Mouse (Mus musculus) G1E (cell line): ENCODE results near the gene Sox5. TPM values are rescaled to one million over a fixed set of nuclear protein-coding genes. Genes with fewer than 3 reads are reported as not detected.

ENCODE experiments used
- ATAC-seq: 2 replicates; pipeline ENCODE4 v1.8.0; 2016; ENCODE audit warnings: mild to moderate bottlenecking; ENCODE audit not compliant: insufficient number of reproducible peaks, poor library complexity, low FRiP score, severe bottlenecking; ENCODE audit errors: extremely low read depth
- DNase-seq: peaks from one replicate; pipeline ENCODE4 v3.0.0; 2012; ENCODE audit warnings: low spot score
- H3K27me3 ChIP-seq: 2 replicates; pipeline ENCODE4 v1.6.1; 2012; ENCODE audit warnings: mild to moderate bottlenecking, low read length, inconsistent platforms; ENCODE audit not compliant: insufficient read depth
- H3K36me3 ChIP-seq: replicated peaks from 2 replicates; pipeline ENCODE3; 2012; ENCODE audit warnings: mild to moderate bottlenecking, inconsistent platforms
- H3K4me1 ChIP-seq: 2 replicates; pipeline ENCODE4 v1.6.1; 2012; ENCODE audit warnings: low read depth, low read length, inconsistent platforms, mixed read lengths; ENCODE audit not compliant: insufficient read depth
- H3K4me3 ChIP-seq: 2 replicates; pipeline ENCODE4 v1.5.1; 2012; ENCODE audit warnings: low read depth, mild to moderate bottlenecking, inconsistent platforms, low read length, moderate library complexity, mixed read lengths
- H3K9me3 ChIP-seq: replicated peaks from 2 replicates; pipeline ENCODE4 v1.6.1; 2012; ENCODE audit warnings: inconsistent platforms
- CTCF ChIP-seq: IDR thresholded peaks from 2 replicates; pipeline ENCODE4 v1.5.1; 2012; ENCODE audit warnings: low read depth, low read length, inconsistent platforms, mixed read lengths
- GATA1 ChIP-seq: IDR thresholded peaks from 2 replicates; pipeline ENCODE4 v1.6.1; 2012; ENCODE audit warnings: borderline replicate concordance, low read length, inconsistent platforms, mixed read lengths
- GATA2 ChIP-seq: IDR thresholded peaks from 2 replicates; pipeline ENCODE4 v1.6.1; 2012; ENCODE audit warnings: low read depth, low read length, inconsistent platforms, borderline replicate concordance
- POLR2AphosphoS5 ChIP-seq: IDR thresholded peaks from 2 replicates; pipeline ENCODE4 v1.6.1; 2012; ENCODE audit warnings: low read depth, low read length, inconsistent platforms; ENCODE audit not compliant: insufficient replicate concordance
- TAL1 ChIP-seq: conservative IDR thresholded peaks from 2 replicates; pipeline ENCODE4 v1.6.1; 2012; ENCODE audit warnings: low read depth, low read length, inconsistent platforms, mixed read lengths
- polyA plus RNA-seq: library from polyadenylated mRNA; stranded (reverse); fragments of >175 nt; gene quantifications from 2 replicates; pipeline ENCODE4 v1.2.3, GENCODE M21; 2012
- total RNA-seq, 2 experiments: library from RNA; stranded (forward) in 1 of 2; stranded (reverse) in 1 of 2; fragments of 200-1000 nt in 1 of 2; fragments of >200 nt in 1 of 2; fragmentation: Nextera tagmentation in 1 of 2; gene quantifications; 2 replicates each; pipeline ENCODE4 v1.2.3; 2014 to 2017

Sox5 gene
- 16.2 TPM in 1 of 2 replicates, not detected in the other for total RNA-seq (2014; fragmentation: Nextera tagmentation)
- 0.06 and 0.27 TPM in 2 replicates for total RNA-seq (2017)
- not detected in 2 replicates for polyA plus RNA-seq

DNA sequence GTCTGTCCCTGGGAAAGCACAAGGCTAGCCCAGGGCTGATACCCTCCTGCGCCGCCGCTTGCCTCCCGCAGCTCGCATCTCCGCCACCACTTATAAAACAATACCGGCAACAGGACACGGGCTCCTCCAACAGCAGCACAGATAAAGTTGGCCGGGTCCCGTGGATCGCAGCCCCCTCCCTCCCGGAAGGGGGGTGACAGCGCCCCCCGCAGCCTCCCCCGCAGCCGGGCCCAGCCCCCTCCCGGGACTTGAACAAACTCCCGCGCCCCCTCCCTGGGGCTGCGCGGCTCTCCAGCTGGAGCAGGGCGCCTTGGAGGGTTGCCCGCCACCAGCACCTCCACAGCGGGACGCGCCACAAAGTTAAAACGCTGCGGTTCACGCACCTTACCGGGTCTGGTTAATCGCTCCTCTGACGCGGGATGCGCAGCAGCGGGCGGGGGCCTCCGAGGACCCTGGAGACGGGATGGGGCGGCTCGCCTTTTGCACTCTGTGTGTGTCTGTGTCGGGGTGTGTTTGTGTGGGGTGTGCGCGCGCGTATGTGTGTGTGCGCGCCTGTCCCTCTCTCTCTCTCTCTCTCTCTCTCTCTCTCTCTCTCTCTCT, at the start of gene Sox5:
TSS of gene Sox5 (minus strand) at position 547 of the 600 bp plus-strand sequence.
- no peak for ATAC-seq
- no peak for DNase-seq
- Histone ChIP-seq H3K9me3 (peaks cover 49% of the 10 kb centered on the region), H3K4me3 (no peak within 1 kb of the TSS; the same call in 1 of the 2 replicates), H3K36me3 (no peaks in the 10 kb centered on the region), H3K4me1 (no peaks in the 10 kb centered on the region), H3K27me3 (no peaks in the 10 kb centered on the region)
- TF ChIP-seq POLR2AphosphoS5 (no peak), GATA2 (no peak), CTCF (no peak), GATA1 (no peak), TAL1 (no peak)

DNA sequence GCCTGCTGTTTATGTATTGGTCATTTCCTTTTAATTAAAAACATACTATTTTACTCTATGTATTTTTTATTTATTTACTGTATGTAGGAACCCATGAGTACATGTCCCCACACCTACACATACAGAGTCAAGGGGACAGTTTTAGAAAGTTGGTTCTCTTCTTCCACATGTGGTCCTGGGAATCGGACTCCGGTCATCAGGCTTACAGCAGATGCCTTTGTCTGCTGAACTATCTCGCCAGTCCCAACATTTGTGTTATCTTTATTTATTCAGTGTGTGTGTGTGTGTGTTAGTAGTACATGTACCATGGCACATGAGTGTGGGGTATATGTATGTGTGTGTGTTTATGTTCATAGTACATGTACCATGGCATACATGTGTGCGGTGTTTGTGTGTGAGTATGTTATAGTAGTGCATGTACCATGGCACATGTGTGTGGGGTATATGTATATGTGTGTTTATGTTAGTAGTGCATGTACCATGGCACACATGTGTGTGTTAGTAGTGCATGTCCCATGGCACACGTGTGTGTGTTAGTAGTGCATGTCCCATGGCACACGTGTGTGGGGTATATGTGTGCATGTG, 43.3 kb upstream of the Sox5 start:
- Histone ChIP-seq H3K4me1 (no peaks in the 10 kb centered on the region), H3K4me3 (no peak overlapping the region), H3K36me3 (no peaks in the 10 kb centered on the region), H3K9me3 (peaks cover 42% of the 10 kb centered on the region), H3K27me3 (no peaks in the 10 kb centered on the region)
- TF ChIP-seq GATA1 (no peak), TAL1 (no peak), CTCF (no peak), GATA2 (no peak), POLR2AphosphoS5 (no peak)
- DNase-seq (no peak), ATAC-seq (no peak)

DNA sequence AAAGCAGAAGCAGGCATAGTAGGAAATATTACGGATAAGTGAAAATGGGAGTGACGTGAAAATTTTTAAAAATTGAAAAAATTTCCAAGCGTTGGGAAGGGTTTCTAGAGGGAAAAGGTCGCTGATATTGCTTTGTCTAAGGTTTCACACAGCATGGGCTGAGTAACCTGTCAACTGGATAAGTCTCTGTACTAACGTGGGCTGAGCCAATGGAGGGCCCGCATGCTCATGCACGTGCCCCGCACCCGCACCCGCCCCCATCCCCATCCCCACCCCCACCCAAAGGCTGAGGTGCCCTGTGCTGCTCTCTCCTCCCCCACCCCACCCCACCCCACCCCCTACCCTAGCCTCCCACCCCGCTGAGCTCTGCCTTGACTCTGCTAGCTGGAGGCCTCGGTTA, 42.4 kb upstream of the Sox5 start:
- Histone ChIP-seq H3K36me3 (no peaks in the 10 kb centered on the region), H3K27me3 (no peaks in the 10 kb centered on the region), H3K4me1 (no peaks in the 10 kb centered on the region), H3K4me3 (no peak overlapping the region), H3K9me3 (peaks cover 44% of the 10 kb centered on the region)
- ATAC-seq = no peak
- DNase-seq = no peak
- TF ChIP-seq GATA2 = no peak
- no peak for TF ChIP-seq POLR2AphosphoS5
- no peak for TF ChIP-seq CTCF
- no peak for TF ChIP-seq GATA1
- no peak for TF ChIP-seq TAL1

DNA sequence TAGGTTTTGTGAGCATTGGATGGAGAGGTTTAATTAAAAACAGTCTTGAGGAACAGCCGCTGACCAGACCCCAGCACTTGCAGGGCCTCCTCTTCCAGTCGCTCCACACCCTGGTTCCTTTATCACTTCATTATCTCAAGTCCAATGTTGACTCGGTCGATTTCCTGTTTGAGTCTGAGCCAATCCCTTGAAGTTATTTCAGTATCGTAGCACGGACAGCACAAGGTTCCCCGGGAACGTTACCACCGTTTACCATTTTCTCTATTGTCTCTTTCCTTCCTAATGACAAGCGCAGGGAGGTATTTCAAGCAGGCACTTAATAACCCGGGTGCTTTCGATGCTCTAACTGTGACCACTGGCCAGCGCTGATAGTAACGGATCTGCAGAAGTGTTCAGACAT, 40.8 kb upstream of the Sox5 start:
- Histone ChIP-seq H3K4me1 (no peaks in the 10 kb centered on the region), H3K36me3 (no peaks in the 10 kb centered on the region), H3K4me3 (no peak overlapping the region), H3K27me3 (no peaks in the 10 kb centered on the region), H3K9me3 (peaks cover 57% of the 10 kb centered on the region)
- DNase-seq = no peak
- no peak for ATAC-seq
- no peak for TF ChIP-seq GATA2
- no peak for TF ChIP-seq CTCF

DNA sequence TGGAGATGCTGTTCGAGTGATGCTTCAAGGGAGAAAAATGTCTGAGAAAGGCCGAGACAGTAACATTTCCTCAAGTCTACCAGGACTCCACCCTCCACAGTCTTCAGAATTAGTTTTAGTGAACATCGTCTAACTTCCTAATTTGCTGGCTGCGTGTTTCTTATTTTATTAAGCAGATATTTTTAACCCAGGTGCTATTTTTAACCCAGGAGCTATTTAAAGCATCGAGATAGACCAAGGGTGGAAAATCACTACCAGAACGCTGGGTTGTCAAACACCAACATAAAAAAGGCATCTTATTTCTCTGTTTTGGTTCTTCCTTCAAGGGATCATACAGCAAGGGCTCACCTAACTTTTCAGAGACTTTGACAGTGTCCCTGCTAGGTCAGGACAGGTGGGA, 39.2 kb upstream of the Sox5 start:
- Histone ChIP-seq H3K9me3 (peaks cover 66% of the 10 kb centered on the region), H3K36me3 (no peaks in the 10 kb centered on the region), H3K27me3 (no peaks in the 10 kb centered on the region), H3K4me3 (no peak overlapping the region), H3K4me1 (no peaks in the 10 kb centered on the region)
- no peak for DNase-seq
- TF ChIP-seq CTCF = no peak
- no peak for TF ChIP-seq TAL1
- TF ChIP-seq GATA1 = no peak
- TF ChIP-seq POLR2AphosphoS5 = no peak
- TF ChIP-seq GATA2 = no peak
- ATAC-seq = no peak

DNA sequence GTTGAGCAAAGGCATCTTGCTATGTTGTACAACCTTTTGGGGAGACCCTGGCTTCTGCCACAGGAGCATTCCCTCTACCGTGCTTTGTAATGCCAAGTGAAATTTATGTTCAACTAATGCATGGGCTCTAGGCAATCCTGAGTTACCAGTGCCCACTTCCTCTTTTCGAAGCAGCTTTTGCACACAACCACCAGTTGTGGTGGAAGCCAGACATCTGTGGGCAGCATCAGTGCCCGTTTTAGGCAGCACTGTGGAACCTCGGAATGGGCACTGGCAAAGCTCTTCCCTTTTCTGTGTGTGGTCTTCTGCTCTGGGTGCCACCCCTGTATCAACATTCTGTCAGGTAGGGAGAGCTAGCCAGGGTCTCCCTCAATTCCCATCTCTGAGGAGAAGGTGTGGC, 36.2 kb upstream of the Sox5 start:
- Histone ChIP-seq H3K4me1 (no peaks in the 10 kb centered on the region), H3K27me3 (no peaks in the 10 kb centered on the region), H3K4me3 (no peak overlapping the region), H3K9me3 (peaks cover 54% of the 10 kb centered on the region), H3K36me3 (no peaks in the 10 kb centered on the region)
- DNase-seq (no peak), ATAC-seq (no peak)
- no peak for TF ChIP-seq TAL1
- TF ChIP-seq GATA1 = no peak
- no peak for TF ChIP-seq CTCF
- no peak for TF ChIP-seq POLR2AphosphoS5
- TF ChIP-seq GATA2 = no peak
